Mouse (Mus musculus) hindbrain, embryonic 14.5 days (tissue): Measurements from ENCODE around the gene Srxn1. TPM values are rescaled to one million over a fixed set of nuclear protein-coding genes. Genes with fewer than 3 reads are reported as not detected.

Source experiments
- ATAC-seq: fragments of 200-750 bp; cut with Nextera tagmentation; 2 replicates; pipeline ENCODE4 v1.8.0; 2017; ENCODE audit warnings: moderate number of reproducible peaks, mild to moderate bottlenecking, moderate TSS enrichment, moderate library complexity; ENCODE audit not compliant: low FRiP score
- DNase-seq: peaks from one replicate; pipeline ENCODE4 v3.0.0-alpha.2; 2015; ENCODE audit warnings: low spot score
- H3K27ac ChIP-seq: fragments of 300-500 bp; sonication (generic); 2 replicates; pipeline ENCODE4 v1.5.1; 2014; ENCODE audit warnings: mild to moderate bottlenecking, moderate library complexity
- H3K27me3 ChIP-seq: fragments of 300-500 bp; sonication (generic); 2 replicates; pipeline ENCODE4 v1.6.1; 2014; ENCODE audit warnings: mild to moderate bottlenecking, low read length, mixed read lengths; ENCODE audit not compliant: control insufficient read depth, insufficient read depth
- H3K36me3 ChIP-seq: fragments of 300-500 bp; sonication (generic); replicated peaks from 2 replicates; pipeline ENCODE4 v1.6.1; 2014; ENCODE audit not compliant: control insufficient read depth, insufficient read depth
- H3K4me1 ChIP-seq: fragments of 300-500 bp; sonication (generic); replicated peaks from 2 replicates; pipeline ENCODE4 v1.6.1; 2014; ENCODE audit warnings: antibody characterized with exemption, low read length, mixed read lengths; ENCODE audit not compliant: control insufficient read depth, insufficient read depth
- H3K4me2 ChIP-seq: fragments of 300-500 bp; sonication (generic); replicated peaks from 2 replicates; pipeline ENCODE4 v1.6.1; 2014; ENCODE audit warnings: mild to moderate bottlenecking, moderate library complexity
- H3K4me3 ChIP-seq: fragments of 300-500 bp; sonication (generic); replicated peaks from 2 replicates; pipeline ENCODE4 v1.5.1; 2014; ENCODE audit warnings: mild to moderate bottlenecking, low read length
- H3K9ac ChIP-seq: fragments of 300-500 bp; sonication (generic); 2 replicates; pipeline ENCODE4 v1.6.1; 2014
- H3K9me3 ChIP-seq: fragments of 300-500 bp; sonication (generic); 2 replicates; pipeline ENCODE4 v1.6.1; 2016; ENCODE audit warnings: low read length; ENCODE audit not compliant: control insufficient read depth
- WGBS: fragments of 180-500 bp; shearing (Covaris S2); extraction: QIAGEN DNeasy Blood & Tissue Kit; methylation state at CpG from one replicate; pipeline ENCODE4 v1.1.7; 2014; 5-methylcytosine and 5-hydroxymethylcytosine counted together
- polyA plus RNA-seq: library from polyadenylated mRNA; unstranded; fragments of >200 nt; fragmentation: Nextera tagmentation; extraction: Ambion mirVana; gene quantifications from 2 replicates; pipeline ENCODE4 v1.2.1, GENCODE M21; 2014

Gene Srxn1
- polyA plus RNA-seq, 1 experiment from 2014 or later, result 22.5 TPM

DNA sequence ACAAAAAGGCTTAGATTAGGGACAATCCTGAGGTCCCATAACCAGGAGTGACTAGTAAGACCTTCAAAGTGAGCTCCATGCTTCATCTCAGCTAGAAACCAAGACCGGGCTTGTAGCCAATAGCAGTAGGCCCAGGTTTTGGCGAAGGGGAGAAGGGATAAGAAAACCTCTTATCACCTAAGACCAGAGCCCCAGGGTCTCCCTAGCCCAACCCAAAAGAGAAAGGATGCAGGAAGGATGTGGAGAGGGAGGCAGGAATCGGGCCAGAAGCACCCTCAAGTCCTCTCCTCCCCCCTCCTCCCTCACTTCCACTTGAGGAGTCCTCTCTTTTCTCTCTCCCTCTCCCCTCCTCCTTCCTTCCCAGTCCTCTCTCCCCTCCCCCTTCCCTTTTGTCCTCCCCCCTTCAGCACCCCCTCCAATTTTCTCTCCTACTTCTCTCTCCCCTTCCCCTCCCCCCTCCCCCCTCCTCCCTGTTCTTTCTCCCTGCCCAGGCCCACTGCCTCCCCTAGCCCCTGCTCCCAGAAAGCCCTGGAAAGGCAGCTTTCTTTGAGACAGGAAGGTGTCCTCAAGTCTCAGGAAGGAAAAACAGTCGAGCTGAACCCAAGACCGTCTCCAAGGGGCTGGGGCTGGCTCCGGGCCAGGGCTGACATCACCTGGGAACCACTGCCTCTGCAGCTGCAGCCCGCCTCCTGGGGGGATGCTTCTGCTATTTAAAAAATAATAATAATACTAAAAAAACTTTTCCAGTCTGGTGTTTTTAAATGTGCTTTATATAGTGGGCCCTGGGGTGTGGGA lies 50.3 kb downstream of the Srxn1 start:
- Histone ChIP-seq H3K4me3 (no peak overlapping the region), H3K27me3 (no peaks in the 10 kb centered on the region), H3K4me1 (no peaks in the 10 kb centered on the region), H3K36me3 (no peaks in the 10 kb centered on the region), H3K9ac (no peak overlapping the region), H3K9me3 (no peaks in the 10 kb centered on the region), H3K4me2 (no peak overlapping the region), H3K27ac (no peak overlapping the region)
- ATAC-seq, result no peak
- DNase-seq, result no peak
- WGBS, result 51% methylated on average over 7 of the region's 7 CpGs

GRCm38 (mm10) chr2:152156471-152156870 lies 51.2 kb downstream of the Srxn1 start:
- no peak for ATAC-seq
- WGBS, result 88% methylated on average over 6 of the region's 6 CpGs

GRCm38 (mm10) chr2:152159487-152159886 lies 54.2 kb downstream of the Srxn1 start:
- ATAC-seq (no peak), DNase-seq (no peak)
- Histone ChIP-seq H3K36me3 (no peaks in the 10 kb centered on the region), H3K4me2 (no peak overlapping the region), H3K4me1 (no peaks in the 10 kb centered on the region), H3K27ac (no peak overlapping the region), H3K9me3 (no peaks in the 10 kb centered on the region), H3K4me3 (no peak overlapping the region), H3K9ac (no peak overlapping the region), H3K27me3 (no peaks in the 10 kb centered on the region)
- WGBS, result 100% methylated on average over 1 of the region's 1 CpGs

More at GRCm38 (mm10) chr2:152156471-152156870, 51.2 kb downstream of the Srxn1 start:
- Histone ChIP-seq H3K9ac (no peak overlapping the region), H3K4me3 (no peak overlapping the region), H3K27ac (no peak overlapping the region), H3K9me3 (no peaks in the 10 kb centered on the region), H3K27me3 (no peaks in the 10 kb centered on the region), H3K4me2 (no peak overlapping the region), H3K4me1 (no peaks in the 10 kb centered on the region), H3K36me3 (no peaks in the 10 kb centered on the region)
- DNase-seq, result no peak

Other genes starting within 250 kb of the Srxn1 start
- 0.08 and 0.31 TPM in 2 replicates for gene Angpt4, start 194.3 kb upstream of the Srxn1 start, polyA plus RNA-seq
- gene Fam110a, start 125.3 kb upstream of the Srxn1 start, polyA plus RNA-seq, result 39.8 and 42.7 TPM in 2 replicates
- gene Slc52a3, start 109.0 kb upstream of the Srxn1 start, polyA plus RNA-seq, result 0.73 and 1.4 TPM in 2 replicates
- gene Scrt2, start 24.0 kb upstream of the Srxn1 start, polyA plus RNA-seq, result 10.9 and 13.6 TPM in 2 replicates
- gene Tcf15, start 38.0 kb downstream of the Srxn1 start, polyA plus RNA-seq, result 1.6 and 2.3 TPM in 2 replicates
- 104 and 150 TPM in 2 replicates for gene Csnk2a1, start 121.3 kb downstream of the Srxn1 start, polyA plus RNA-seq
- gene Tbc1d20, start 188.3 kb downstream of the Srxn1 start, polyA plus RNA-seq, result 24.4 and 31.4 TPM in 2 replicates
- gene Rbck1, start 227.1 kb downstream of the Srxn1 start, polyA plus RNA-seq, result 93.7 and 95.3 TPM in 2 replicates
- gene Trib3, start 238.5 kb downstream of the Srxn1 start, polyA plus RNA-seq, result 0.95 and 1.0 TPM in 2 replicates